Mouse (Mus musculus) spleen, adult 2 months (tissue): ENCODE data around the gene Myof.

Experiments
- CTCF ChIP-seq: fragments of 200-500 bp; IDR thresholded peaks from 2 replicates; pipeline ENCODE4 v1.5.1; 2011; ENCODE audit warnings: mild to moderate bottlenecking, inconsistent platforms; ENCODE audit not compliant: insufficient read depth, insufficient read length, insufficient replicate concordance; ENCODE audit errors: extremely low read depth
- POLR2A ChIP-seq: fragments of 200-500 bp; IDR thresholded peaks from 2 replicates; pipeline ENCODE4 v1.6.1; 2011; ENCODE audit warnings: low read depth, low read length, inconsistent platforms

DNA sequence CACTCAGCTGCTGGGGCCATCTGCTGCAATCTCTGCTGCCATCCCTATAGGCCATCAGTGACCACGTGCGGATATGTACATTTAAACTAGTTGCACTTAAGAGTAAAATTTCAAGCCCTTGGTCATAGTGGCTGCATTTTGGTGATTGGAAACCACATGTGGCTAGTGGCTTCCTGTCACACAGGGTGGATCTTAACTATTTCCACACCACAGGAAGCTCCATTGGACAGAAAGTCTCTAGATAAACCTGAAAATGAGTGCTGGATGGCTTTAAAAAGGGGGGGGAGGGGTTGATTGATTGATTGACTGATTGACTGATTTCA, 9.7 kb downstream of the Myof start:
- TF ChIP-seq CTCF (no peak), POLR2A (no peak)
